Mouse (Mus musculus) hematopoietic stem cell, adult 5-6 weeks (primary cell): Measurements from ENCODE around the gene Phf21a. TPM values are rescaled to one million over a fixed set of nuclear protein-coding genes. Genes with fewer than 3 reads are reported as not detected.

Experiments
- ATAC-seq, 2 experiments: fragments of 125-278 bp in 1 of 2; replicated peaks in 1 of 2; 2 replicates each; pipeline ENCODE4 v1.8.0; 2016 to 2017; ENCODE audit warnings: inconsistent platforms in 2 of 2, mild to moderate bottlenecking in 2 of 2, moderate number of reproducible peaks in 2 of 2, low read depth in 1 of 2, moderate TSS enrichment in 1 of 2; ENCODE audit not compliant: low FRiP score in 2 of 2, poor library complexity in 2 of 2, severe bottlenecking in 2 of 2, insufficient read depth in 1 of 2, low TSS enrichment in 1 of 2
- total RNA-seq: library from RNA; stranded (forward); fragments of 172-1452, 232-1000 nt; gene quantifications from 2 replicates; pipeline ENCODE4 v1.2.3, GENCODE M21; 2017

Phf21a gene
- total RNA-seq: 52.3 and 64.3 TPM in 2 replicates

- ATAC-seq: no peak
Measured at GRCm38 (mm10) chr2:92092817-92093216, at the start of gene Phf21a. TSS of gene Phf21a (plus strand) at chr2:92093117.

GRCm38 (mm10) chr2:92043285-92043684 lies 49.6 kb upstream of the Phf21a start:
- no peak for ATAC-seq

DNA sequence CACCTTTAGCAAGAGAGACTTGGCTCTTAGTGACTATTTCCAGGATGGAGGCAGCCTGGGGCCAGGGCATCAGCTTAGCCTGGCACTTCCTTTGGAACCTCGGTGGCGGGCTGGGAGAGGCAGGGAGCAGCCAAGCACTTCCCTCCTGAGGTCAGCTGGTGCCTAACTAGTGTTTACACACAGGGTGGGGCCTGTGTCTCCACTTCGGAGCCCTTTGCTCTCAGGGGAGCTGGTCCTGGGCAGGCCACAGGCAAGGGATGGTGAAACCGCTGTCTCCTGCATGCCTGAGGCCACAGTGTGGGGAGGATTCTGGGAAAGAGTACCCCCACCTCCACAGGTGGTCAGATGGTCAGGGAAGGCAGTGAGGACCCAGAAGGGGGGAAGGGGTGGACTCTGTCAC lies 45.3 kb upstream of the Phf21a start:
- ATAC-seq: no peak

DNA sequence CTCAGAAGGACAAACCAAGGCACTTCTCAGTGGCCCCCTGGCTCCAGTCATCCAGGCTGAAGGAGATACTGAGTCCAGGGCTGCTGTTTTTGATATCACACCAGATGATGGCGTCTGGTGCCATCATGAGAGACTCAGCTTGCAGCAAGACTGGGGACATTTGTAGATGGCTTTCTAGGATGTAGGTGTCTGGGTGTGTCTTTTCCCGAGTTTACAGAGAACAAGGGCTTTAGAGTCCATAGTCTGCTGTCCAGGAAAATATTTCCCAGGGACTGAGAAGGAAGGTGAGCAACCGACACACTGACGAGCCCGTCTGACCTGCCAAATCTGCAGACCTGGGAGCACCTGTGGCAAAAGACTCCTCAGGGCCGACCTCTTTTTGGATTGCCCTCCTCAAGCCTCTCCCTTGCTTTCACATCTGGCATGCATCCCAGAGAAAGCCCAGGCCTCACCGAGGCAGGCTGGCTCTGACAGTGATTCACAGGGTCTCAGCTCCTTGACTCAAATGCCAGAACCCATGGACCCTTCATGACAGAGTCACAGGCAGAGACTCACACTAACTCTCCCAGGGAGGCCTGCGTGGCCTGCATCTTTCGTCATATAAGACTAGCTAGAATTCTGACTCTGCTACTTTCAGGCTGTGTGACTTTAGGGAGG lies 44.8 kb upstream of the Phf21a start:
- no peak for ATAC-seq

GRCm38 (mm10) chr2:92052188-92052587 lies 40.7 kb upstream of the Phf21a start:
- ATAC-seq: no peak

DNA sequence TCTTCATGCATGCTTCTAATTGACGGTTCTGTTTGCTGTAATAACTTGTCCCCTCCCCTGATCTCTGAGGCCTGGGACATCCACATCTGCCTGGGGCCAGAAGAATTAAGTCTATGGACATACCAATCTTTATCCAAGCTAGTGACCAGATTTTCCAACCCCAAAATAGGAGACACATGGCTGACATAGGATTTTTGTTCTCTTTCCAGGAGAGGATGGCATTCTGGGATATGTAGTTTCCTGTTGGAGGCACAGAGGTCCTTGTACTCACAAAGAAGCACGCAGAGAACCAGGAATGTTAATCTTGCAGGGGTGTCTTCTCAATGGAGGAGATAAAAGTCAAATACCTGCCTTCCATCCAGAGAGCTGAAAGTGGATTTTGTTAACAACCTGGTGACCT lies 40.2 kb upstream of the Phf21a start:
- ATAC-seq: no peak

GRCm38 (mm10) chr2:92055101-92055813 lies 37.7 kb upstream of the Phf21a start:
- ATAC-seq: peak; percentile 57 to 71

DNA sequence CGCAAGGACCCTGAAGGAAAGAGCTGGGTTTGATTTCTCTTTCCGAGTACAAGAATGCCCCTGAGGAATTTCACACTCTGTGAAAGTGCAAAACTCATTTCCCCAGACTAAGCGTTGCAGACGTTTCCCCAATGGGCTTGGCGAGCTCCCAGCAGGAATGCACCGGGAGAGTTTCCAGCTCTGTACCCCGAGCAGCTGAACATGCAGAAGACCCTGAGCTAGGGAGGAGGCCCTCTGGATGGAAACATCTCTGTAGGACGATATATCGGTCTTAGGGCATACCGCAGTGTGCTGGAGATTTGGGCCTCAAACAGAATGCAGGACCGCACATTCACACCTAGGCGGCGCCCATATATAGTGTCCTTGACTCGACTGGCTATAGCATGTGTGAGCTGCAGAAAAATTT lies 37.1 kb upstream of the Phf21a start:
- ATAC-seq: peak; percentile 54 to 58; a peak in 3 of 4 replicates

- no peak for ATAC-seq
Measured at GRCm38 (mm10) chr2:92056760-92057159, 36.2 kb upstream of the Phf21a start.

DNA sequence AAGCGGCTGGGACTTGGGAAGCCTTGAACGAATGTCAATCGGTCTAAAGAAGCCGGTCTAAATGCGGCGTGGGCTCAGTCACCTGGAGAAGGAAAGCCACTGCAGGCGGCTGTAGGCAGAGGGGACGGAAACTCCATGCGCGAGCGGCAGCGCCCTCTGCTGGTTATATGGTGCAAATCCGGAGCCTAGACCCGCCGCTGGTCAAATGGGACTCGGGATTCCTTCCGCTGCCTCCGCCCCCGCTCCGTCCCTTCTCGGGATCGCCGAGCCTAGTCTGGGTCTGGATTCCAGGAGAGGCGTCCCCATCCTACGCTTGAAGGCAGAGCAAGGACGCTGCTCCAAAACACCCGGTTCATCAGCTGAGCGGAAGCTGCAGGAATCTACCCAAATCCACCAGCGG lies 34.4 kb upstream of the Phf21a start:
- ATAC-seq: peak; percentile 61 to 76

DNA sequence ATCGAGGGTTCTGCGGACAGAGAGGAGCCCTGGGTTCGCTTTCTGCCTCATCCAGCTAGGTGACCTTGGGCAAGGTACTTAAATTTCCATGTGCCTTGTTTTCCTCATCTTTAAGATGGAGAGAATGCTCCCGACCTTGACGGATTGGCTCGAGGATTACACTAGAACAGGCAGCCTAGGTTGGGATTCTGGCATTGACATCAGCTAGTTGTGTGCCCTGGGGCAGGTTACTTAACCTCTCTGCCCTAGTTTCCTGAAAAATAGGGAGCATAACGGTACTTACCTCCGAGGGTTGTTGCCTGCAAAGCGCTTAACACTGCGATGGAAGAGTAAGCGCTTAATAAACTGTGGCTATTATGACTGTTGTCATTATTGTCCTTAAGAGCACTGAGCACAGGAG lies 34.0 kb upstream of the Phf21a start:
- ATAC-seq: no peak

GRCm38 (mm10) chr2:92059481-92060220 lies 33.3 kb upstream of the Phf21a start:
- ATAC-seq: 0 out of 4 replicates have a peak, but pooled peaks have one; percentile 36 to 38

GRCm38 (mm10) chr2:92060291-92060690 lies 32.6 kb upstream of the Phf21a start:
- ATAC-seq: no peak

GRCm38 (mm10) chr2:92061337-92061736 lies 31.6 kb upstream of the Phf21a start:
- no peak for ATAC-seq

GRCm38 (mm10) chr2:92063106-92063505 lies 29.8 kb upstream of the Phf21a start:
- no peak for ATAC-seq

DNA sequence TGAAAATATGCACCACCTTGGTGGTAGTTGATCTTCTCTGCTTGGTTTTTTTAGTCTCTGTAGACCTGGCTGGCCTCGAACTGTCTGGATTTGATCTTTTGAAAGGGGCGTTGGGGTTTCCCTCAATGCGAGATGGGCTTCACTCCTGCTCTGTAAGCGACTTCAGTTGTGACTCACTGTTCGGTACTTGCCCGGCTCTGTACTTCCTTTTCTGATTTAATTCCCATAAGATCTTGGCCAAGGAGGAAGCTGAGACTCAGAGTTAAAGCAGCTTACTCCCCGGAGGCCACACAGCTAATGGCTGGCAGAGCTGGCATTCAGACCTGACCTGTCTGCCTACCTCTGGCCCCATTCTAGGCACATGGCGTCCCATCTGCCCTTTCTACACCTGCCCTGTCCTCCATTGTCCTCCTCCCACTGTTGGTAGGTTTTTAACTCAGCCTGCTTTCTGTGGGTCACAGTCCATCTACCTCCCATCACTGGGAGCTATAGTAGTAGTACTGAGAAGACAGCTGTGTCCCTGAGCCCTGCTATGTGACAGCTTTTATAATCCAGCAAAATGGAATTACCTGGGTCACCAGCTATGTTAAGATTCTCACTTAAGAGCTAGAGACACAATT lies 27.5 kb upstream of the Phf21a start:
- ATAC-seq: peak in 1 of 2 experiments; percentile 53; a peak in 1 of 4 replicates

DNA sequence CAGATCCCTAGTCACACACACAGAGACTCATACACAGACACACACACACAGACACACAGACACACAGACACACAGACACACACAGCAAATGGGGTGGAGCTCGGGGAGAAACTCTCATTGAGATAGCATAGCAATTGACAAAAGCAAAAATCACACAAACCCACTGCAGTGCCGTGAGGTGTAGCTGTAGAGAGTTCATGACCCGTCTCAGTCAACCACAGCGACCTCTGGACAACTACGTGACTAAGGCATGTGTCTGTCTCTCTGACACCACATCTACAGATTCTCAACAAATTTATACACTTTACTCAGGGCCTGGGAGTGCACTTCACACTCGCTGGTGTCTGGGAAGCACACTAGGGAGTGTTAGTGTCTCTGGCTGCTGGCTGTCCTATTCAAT lies 27.0 kb upstream of the Phf21a start:
- no peak for ATAC-seq

- no peak; a peak in 1 of 4 replicates for ATAC-seq
Measured at GRCm38 (mm10) chr2:92066899-92067298, 26.0 kb upstream of the Phf21a start.
